Mouse (Mus musculus) CH12.LX (cell line): ENCODE measurements around the gene 2310022B05Rik. TPM values are rescaled to one million over a fixed set of nuclear protein-coding genes. Genes with fewer than 3 reads are reported as not detected.

Experiments
- DNase-seq: peaks from one replicate; pipeline ENCODE4 v3.0.0-alpha.2; 2013; ENCODE audit errors: extremely low read depth
- H3K27ac ChIP-seq: 2 replicates; pipeline ENCODE4 v1.5.1; 2012; ENCODE audit warnings: low read depth, mild to moderate bottlenecking, control low read depth, moderate library complexity; ENCODE audit not compliant: insufficient read depth
- H3K27me3 ChIP-seq: replicated peaks from 2 replicates; pipeline ENCODE3; 2012; ENCODE audit warnings: inconsistent platforms
- H3K36me3 ChIP-seq, 2 experiments: replicated peaks in 1 of 2; 2 replicates each; pipeline versions ENCODE3 to v1.6.1; 2012; ENCODE audit warnings: inconsistent platforms in 1 of 2, low read length in 1 of 2, mild to moderate bottlenecking in 1 of 2, mixed read lengths in 1 of 2, moderate library complexity in 1 of 2; ENCODE audit not compliant: control insufficient read depth in 1 of 2, insufficient read depth in 1 of 2
- H3K4me1 ChIP-seq, 2 experiments: 2 replicates each; pipeline ENCODE4 v1.6.1; 2012; ENCODE audit warnings: inconsistent platforms in 1 of 2, moderate library complexity in 1 of 2; ENCODE audit not compliant: insufficient read depth in 2 of 2, control insufficient read depth in 1 of 2
- H3K4me2 ChIP-seq: 2 replicates; pipeline ENCODE4 v1.6.1; 2012; ENCODE audit warnings: low read depth, mild to moderate bottlenecking, control low read depth; ENCODE audit not compliant: poor library complexity, insufficient read depth, severe bottlenecking
- H3K4me3 ChIP-seq, 3 experiments: fragments of 150-350 bp in 1 of 3; sonication (generic) in 1 of 3; replicated peaks in 1 of 3; 2 replicates each; pipeline versions ENCODE3 to v1.5.1; 2011 to 2012; ENCODE audit warnings: low read depth in 2 of 3, low read length in 2 of 3, mild to moderate bottlenecking in 2 of 3, moderate library complexity in 2 of 3, control low read depth in 1 of 3, improper control_type of control experiment in 1 of 3, inconsistent platforms in 1 of 3, mixed read lengths in 1 of 3; ENCODE audit not compliant: poor library complexity in 1 of 3
- H3K79me2 ChIP-seq: replicated peaks from 2 replicates; pipeline ENCODE4 v1.6.1; 2012; ENCODE audit warnings: mild to moderate bottlenecking, moderate library complexity; ENCODE audit not compliant: control insufficient read depth, poor library complexity, insufficient read depth, severe bottlenecking; ENCODE audit errors: extremely low read depth
- H3K9ac ChIP-seq: 2 replicates; pipeline ENCODE4 v1.6.1; 2012; ENCODE audit warnings: low read depth, mild to moderate bottlenecking, control low read depth, moderate library complexity; ENCODE audit not compliant: insufficient read depth
- H3K9me3 ChIP-seq: replicated peaks from 2 replicates; pipeline ENCODE3; 2012; ENCODE audit warnings: low read length, inconsistent platforms, mixed read lengths
- CHD2 ChIP-seq: IDR thresholded peaks from 2 replicates; pipeline ENCODE4 v1.6.1; 2011; ENCODE audit warnings: low read length, improper control_type of control experiment
- CTCF ChIP-seq, 2 experiments: IDR thresholded peaks in 1 of 2; conservative IDR thresholded peaks in 1 of 2; 2 replicates each; pipeline ENCODE4 v1.5.1; 2011 to 2012; ENCODE audit warnings: low read depth in 2 of 2, low read length in 2 of 2, improper control_type of control experiment in 1 of 2, inconsistent platforms in 1 of 2, mild to moderate bottlenecking in 1 of 2, moderate library complexity in 1 of 2
- E2F4 ChIP-seq: IDR thresholded peaks from 2 replicates; pipeline ENCODE4 v1.6.1; 2011; ENCODE audit warnings: low read depth, low read length, improper control_type of control experiment; ENCODE audit not compliant: insufficient replicate concordance
- ELF1 ChIP-seq: IDR thresholded peaks from 2 replicates; pipeline ENCODE4 v1.6.1; 2014; ENCODE audit warnings: low read depth, mild to moderate bottlenecking, inconsistent platforms, low read length, improper control_type of control experiment
- EP300 ChIP-seq: IDR thresholded peaks from 2 replicates; pipeline ENCODE4 v1.6.1; 2011; ENCODE audit warnings: low read length, improper control_type of control experiment
- ETS1 ChIP-seq: conservative IDR thresholded peaks from 2 replicates; pipeline ENCODE4 v1.6.1; 2012; ENCODE audit warnings: low read depth, mild to moderate bottlenecking, inconsistent platforms, low read length, improper control_type of control experiment, moderate library complexity
- HCFC1 ChIP-seq: IDR thresholded peaks from 2 replicates; pipeline ENCODE4 v1.6.1; 2012; ENCODE audit warnings: low read depth, mild to moderate bottlenecking, inconsistent platforms, low read length, improper control_type of control experiment
- IRF4 ChIP-seq: IDR thresholded peaks from 2 replicates; pipeline ENCODE4 v1.6.1; 2014; ENCODE audit warnings: low read depth, mild to moderate bottlenecking, inconsistent platforms, low read length, improper control_type of control experiment
- JUN ChIP-seq: IDR thresholded peaks from 2 replicates; pipeline ENCODE4 v1.6.1; 2011; ENCODE audit warnings: low read depth, mild to moderate bottlenecking, low read length, improper control_type of control experiment, moderate library complexity; ENCODE audit not compliant: insufficient read depth
- JUND ChIP-seq: conservative IDR thresholded peaks from 2 replicates; pipeline ENCODE4 v1.6.1; 2011; ENCODE audit warnings: low read depth, low read length, improper control_type of control experiment
- MAFK ChIP-seq: IDR thresholded peaks from 2 replicates; pipeline ENCODE4 v1.6.1; 2011; ENCODE audit warnings: low read length, improper control_type of control experiment; ENCODE audit not compliant: insufficient replicate concordance
- MAX ChIP-seq: IDR thresholded peaks from 2 replicates; pipeline ENCODE4 v1.6.1; 2011; ENCODE audit warnings: low read length, improper control_type of control experiment
- MAZ ChIP-seq: IDR thresholded peaks from 2 replicates; pipeline ENCODE4 v1.6.1; 2012; ENCODE audit warnings: low read depth, mild to moderate bottlenecking, inconsistent platforms, low read length, improper control_type of control experiment, moderate library complexity
- MXI1 ChIP-seq: IDR thresholded peaks from 2 replicates; pipeline ENCODE4 v1.6.1; 2011; ENCODE audit warnings: mild to moderate bottlenecking, low read depth, low read length, improper control_type of control experiment
- NELFE ChIP-seq: IDR thresholded peaks from 2 replicates; pipeline ENCODE4 v1.6.1; 2011; ENCODE audit warnings: low read depth, low read length, improper control_type of control experiment
- PAX5 ChIP-seq: IDR thresholded peaks from 2 replicates; pipeline ENCODE4 v1.6.1; 2012; ENCODE audit warnings: low read length, inconsistent platforms, mixed read lengths
- POLR2AphosphoS2 ChIP-seq: IDR thresholded peaks from 2 replicates; pipeline ENCODE4 v1.6.1; 2011; ENCODE audit warnings: low read depth, low read length, improper control_type of control experiment
- RCOR1 ChIP-seq: conservative IDR thresholded peaks from 2 replicates; pipeline ENCODE4 v1.6.1; 2012; ENCODE audit warnings: low read depth, mild to moderate bottlenecking, inconsistent platforms, low read length, improper control_type of control experiment
- USF1 ChIP-seq: IDR thresholded peaks from 2 replicates; pipeline ENCODE4 v1.6.1; 2014; ENCODE audit warnings: low read depth, mild to moderate bottlenecking, inconsistent platforms, low read length, improper control_type of control experiment
- ZC3H11A ChIP-seq: IDR thresholded peaks from 2 replicates; pipeline ENCODE4 v1.6.1; 2012; ENCODE audit warnings: low read depth, mild to moderate bottlenecking, inconsistent platforms, low read length, improper control_type of control experiment
- ZKSCAN1 ChIP-seq: IDR thresholded peaks from 2 replicates; pipeline ENCODE4 v1.6.1; 2012; ENCODE audit warnings: low read depth, inconsistent platforms, low read length, improper control_type of control experiment, borderline replicate concordance
- ZMIZ1 ChIP-seq: IDR thresholded peaks from 2 replicates; pipeline ENCODE4 v1.6.1; 2012; ENCODE audit warnings: low read depth, mild to moderate bottlenecking, inconsistent platforms, low read length, improper control_type of control experiment
- dilution Hi-C: fragments of 300-500 bp; cut with MboI; formaldehyde crosslinking; loops from 2 replicates; pipeline ENCODE4 v1.14.3; 2020; ENCODE audit warnings: low sequenced_read_pairs; ENCODE audit not compliant: extremely low pct_unique_long_range_greater_than_20kb, extremely low pct_ligation_motif_present
- in situ Hi-C: fragments of 300-500 bp; cut with MboI; formaldehyde crosslinking; loops from 3 replicates; pipeline ENCODE4 v1.14.3; 2019; ENCODE audit warnings: low sequenced_read_pairs, low pct_ligation_motif_present, low pct_unique_long_range_greater_than_20kb, mixed read lengths
- polyA plus RNA-seq: library from polyadenylated mRNA; unstranded; fragments of >175 nt; gene quantifications from 2 replicates; pipeline ENCODE4 v1.2.1, GENCODE M21; 2012; ENCODE audit warnings: low read depth; ENCODE audit not compliant: insufficient read length
- total RNA-seq, 2 experiments: library from RNA; depleted of rRNA; stranded (reverse); fragments of 300-350 nt in 1 of 2; fragments of >200 nt in 1 of 2; gene quantifications; 2 replicates each; pipeline ENCODE4 v1.2.3; 2012 to 2014

Gene 2310022B05Rik
- total and polyA plus RNA-seq, 3 experiments = 3.2 to 7.1 (median 5.7) TPM

- H3K4me2 ChIP-seq = no peak overlapping the region
- H3K27me3 ChIP-seq = no peaks in the 10 kb centered on the region
- peaks cover 0 to 3% of the 10 kb centered on the region in 2 experiments; a peak in 1 of 4 replicates for H3K4me1 ChIP-seq
- in situ Hi-C loops (no loop called here), dilution Hi-C loops (no loop called here)
- no peaks in the 10 kb centered on the region for H3K79me2 ChIP-seq
- H3K36me3 ChIP-seq = peaks cover 57 to 80% of the 10 kb centered on the region in 2 experiments
- no peak overlapping the region for H3K9ac ChIP-seq
- TF ChIP-seq POLR2AphosphoS2 (no peak), ZMIZ1 (no peak), HCFC1 (no peak), MAFK (no peak), MXI1 (no peak), JUND (no peak), ZKSCAN1 (no peak), EP300 (no peak), PAX5 (no peak), CHD2 (no peak)
- TF ChIP-seq, all 38 proteins: peak for 0
- no peak overlapping the region for H3K27ac ChIP-seq
- no peaks in the 10 kb centered on the region for H3K9me3 ChIP-seq
- H3K4me3 ChIP-seq = no peak overlapping the region
- no peak for DNase-seq
Observed at GRCm38 (mm10) chr8:124688899-124689298, 25.7 kb upstream of the 2310022B05Rik start.

GRCm38 (mm10) chr8:124682218-124682617 lies 19.0 kb upstream of the 2310022B05Rik start:
- Histone ChIP-seq H3K9me3 (no peaks in the 10 kb centered on the region), H3K4me1 (peaks cover 0 to 6% of the 10 kb centered on the region in 2 experiments; a peak in 1 of 4 replicates), H3K27me3 (no peaks in the 10 kb centered on the region), H3K4me3 (no peak overlapping the region), H3K4me2 (no peak overlapping the region), H3K27ac (no peak overlapping the region), H3K9ac (no peak overlapping the region), H3K79me2 (no peaks in the 10 kb centered on the region), H3K36me3 (peaks cover 73 to 93% of the 10 kb centered on the region in 2 experiments)
- dilution Hi-C loops = no loop called here
- DNase-seq = no peak
- no peak for TF ChIP-seq IRF4
- TF ChIP-seq CHD2 = no peak
- TF ChIP-seq PAX5 = no peak
- TF ChIP-seq USF1 = no peak
- TF ChIP-seq MXI1 = no peak
- TF ChIP-seq NELFE = no peak
- TF ChIP-seq JUN = no peak
- no peak for TF ChIP-seq ZKSCAN1
- no peak for TF ChIP-seq CTCF (conservative IDR thresholded peaks at IDR 0.05 in 1 of 2, IDR thresholded peaks at IDR 0.05 in 1 of 2; ENCODE audit: low read depth in 2 of 2, low read length in 2 of 2)
- TF ChIP-seq HCFC1 = no peak
- no peak for TF ChIP-seq ELF1
- TF ChIP-seq MAZ = no peak
- no peak for TF ChIP-seq ETS1
- no peak for TF ChIP-seq POLR2AphosphoS2
- TF ChIP-seq E2F4 = no peak
- TF ChIP-seq ZC3H11A = no peak
- no peak for TF ChIP-seq MAX
- TF ChIP-seq RCOR1 = no peak
- in situ Hi-C loops = no loop called here
